Mouse (Mus musculus) myocyte (in vitro differentiated cells): ENCODE measurements around the gene Pbx1.

Source experiments
- POLR2A ChIP-seq: IDR thresholded peaks from one replicate; pipeline ENCODE4 v1.6.1; 2011; ENCODE audit warnings: low read depth, mild to moderate bottlenecking, control low read depth, moderate library complexity; ENCODE audit not compliant: insufficient read length
- SRF ChIP-seq: IDR thresholded peaks from one replicate; pipeline ENCODE4 v1.6.1; 2011; ENCODE audit warnings: low read depth; ENCODE audit not compliant: control insufficient read depth, insufficient read length
- TCF12 ChIP-seq: IDR thresholded peaks from one replicate; pipeline ENCODE4 v1.6.1; 2011; ENCODE audit warnings: mild to moderate bottlenecking, control low read depth; ENCODE audit not compliant: poor library complexity, insufficient read depth, severe bottlenecking
- USF1 ChIP-seq: IDR thresholded peaks from one replicate; pipeline ENCODE4 v1.6.1; 2011; ENCODE audit warnings: low read depth, mild to moderate bottlenecking, control low read depth, moderate library complexity

- no peak for TF ChIP-seq POLR2A
- TF ChIP-seq USF1 = no peak
- no peak for TF ChIP-seq SRF
- no peak for TF ChIP-seq TCF12
These were observed 49.8 kb downstream of the Pbx1 start for GRCm38 (mm10) chr1:168382106-168382822.
